Mouse (Mus musculus) heart, embryonic 13.5 days (tissue): ENCODE data around the gene Epha10. TPM values are rescaled to one million over a fixed set of nuclear protein-coding genes. Genes with fewer than 3 reads are reported as not detected.

Experiments
- ATAC-seq: fragments of 200-750 bp; cut with Nextera tagmentation; 2 replicates; pipeline ENCODE4 v1.8.0; 2017; ENCODE audit warnings: moderate TSS enrichment; ENCODE audit not compliant: insufficient number of reproducible peaks, low FRiP score, low TSS enrichment; ENCODE audit errors: extremely low read depth
- H3K27ac ChIP-seq: fragments of 300-500 bp; sonication (generic); replicated peaks from 2 replicates; pipeline ENCODE4 v1.5.1; 2015; ENCODE audit warnings: moderate library complexity, mild to moderate bottlenecking, inconsistent platforms
- H3K27me3 ChIP-seq: fragments of 300-500 bp; sonication (generic); replicated peaks from 2 replicates; pipeline ENCODE4 v1.6.1; 2015; ENCODE audit warnings: mild to moderate bottlenecking, inconsistent platforms
- H3K36me3 ChIP-seq: fragments of 300-500 bp; sonication (generic); 2 replicates; pipeline ENCODE4 v1.6.1; 2015; ENCODE audit warnings: mild to moderate bottlenecking, inconsistent platforms
- H3K4me1 ChIP-seq: fragments of 300-500 bp; sonication (generic); 2 replicates; pipeline ENCODE4 v1.6.1; 2015; ENCODE audit warnings: inconsistent platforms
- H3K4me2 ChIP-seq: fragments of 300-500 bp; sonication (generic); 2 replicates; pipeline ENCODE4 v1.6.1; 2015; ENCODE audit warnings: inconsistent platforms, mild to moderate bottlenecking, moderate library complexity
- H3K4me3 ChIP-seq: fragments of 300-500 bp; sonication (generic); 2 replicates; pipeline ENCODE4 v1.5.1; 2015; ENCODE audit warnings: moderate library complexity, mild to moderate bottlenecking, inconsistent platforms
- H3K9ac ChIP-seq: fragments of 300-500 bp; sonication (generic); 2 replicates; pipeline ENCODE4 v1.6.1; 2015; ENCODE audit warnings: inconsistent platforms, mild to moderate bottlenecking, moderate library complexity
- H3K9me3 ChIP-seq: fragments of 300-500 bp; sonication (generic); 2 replicates; pipeline ENCODE4 v1.6.1; 2016; ENCODE audit warnings: inconsistent platforms
- WGBS: fragments of 180-500 bp; shearing (Covaris S2); methylation state at CpG from one replicate; pipeline ENCODE4 v1.1.7; 2015; ENCODE audit warnings: mixed read lengths; 5-methylcytosine and 5-hydroxymethylcytosine counted together
- polyA plus RNA-seq: library from polyadenylated mRNA; unstranded; fragments of >200 nt; fragmentation: Nextera tagmentation; extraction: Ambion mirVana; gene quantifications from 2 replicates; pipeline ENCODE4 v1.2.1, GENCODE M21; 2015

The Epha10 gene
- polyA plus RNA-seq, 1 experiment from 2014 or later, result 0.05 TPM

- under 1% methylated on average over 7 of the region's 7 CpGs for WGBS
- peaks cover 17% of the 10 kb centered on the region for H3K36me3 ChIP-seq
- peaks cover 50% of the 10 kb centered on the region for H3K27me3 ChIP-seq
- peaks cover 22% of the 10 kb centered on the region for H3K4me1 ChIP-seq
- H3K9me3 ChIP-seq, result no peaks in the 10 kb centered on the region
- no peak overlapping the region for H3K4me2 ChIP-seq
- no peak overlapping the region for H3K27ac ChIP-seq
- no peak overlapping the region for H3K9ac ChIP-seq
- ATAC-seq, result no peak
- no peak overlapping the region for H3K4me3 ChIP-seq
Observed at GRCm38 (mm10) chr4:124860446-124860845, 20.3 kb upstream of the Epha10 start.

GRCm38 (mm10) chr4:124861283-124862188 lies 19.2 kb upstream of the Epha10 start, which contains the start of gene Maneal:
TSS of gene Maneal (minus strand) at chr4:124862171.
- WGBS, result 4% methylated on average over 45 of the region's 77 CpGs
- H3K4me3 ChIP-seq, result peak within 1 kb of the TSS; percentile 50
- no peak within 1 kb of the TSS for H3K27ac ChIP-seq
- H3K9ac ChIP-seq, result peak within 1 kb of the TSS; percentile 30; the same call in 1 of the 2 replicates
- peaks cover 50% of the 10 kb centered on the region for H3K27me3 ChIP-seq
- H3K9me3 ChIP-seq, result no peaks in the 10 kb centered on the region
- H3K4me2 ChIP-seq, result peak within 1 kb of the TSS; percentile 71
- peaks cover 6% of the 10 kb centered on the region; the same call in 1 of the 2 replicates for H3K36me3 ChIP-seq
- no peak; the same call in 1 of the 2 replicates for ATAC-seq
- peaks cover 22% of the 10 kb centered on the region for H3K4me1 ChIP-seq

- H3K36me3 ChIP-seq, result no peaks in the 10 kb centered on the region
- H3K9me3 ChIP-seq, result peaks cover 4% of the 10 kb centered on the region; the same call in 1 of the 2 replicates
- no peaks in the 10 kb centered on the region for H3K4me1 ChIP-seq
- no peak overlapping the region for H3K9ac ChIP-seq
- H3K27me3 ChIP-seq, result peaks cover 5% of the 10 kb centered on the region; the same call in 1 of the 2 replicates
- H3K4me2 ChIP-seq, result no peak overlapping the region
- no peak for ATAC-seq
- WGBS, result 83% methylated on average over 1 of the region's 1 CpGs
- no peak overlapping the region for H3K27ac ChIP-seq
- no peak overlapping the region for H3K4me3 ChIP-seq
Observed at GRCm38 (mm10) chr4:124872719-124873118, 8.0 kb upstream of the Epha10 start.

- Histone ChIP-seq H3K9me3 (no peaks in the 10 kb centered on the region), H3K4me2 (peak overlapping the region; percentile 66), H3K27ac (no peak overlapping the region), H3K27me3 (peaks cover 85% of the 10 kb centered on the region), H3K9ac (no peak overlapping the region), H3K36me3 (no peaks in the 10 kb centered on the region), H3K4me3 (peak overlapping the region; percentile 42), H3K4me1 (peaks cover 11% of the 10 kb centered on the region)
- ATAC-seq, result no peak
- WGBS, result under 1% methylated on average over 37 of the region's 37 CpGs
Observed at GRCm38 (mm10) chr4:124881341-124881908, 726 bp downstream of the Epha10 start.

- ATAC-seq, result no peak
- no peak overlapping the region for H3K4me3 ChIP-seq
- peak overlapping the region; percentile 66 for H3K4me2 ChIP-seq
- H3K4me1 ChIP-seq, result peaks cover 11% of the 10 kb centered on the region
- peaks cover 91% of the 10 kb centered on the region for H3K27me3 ChIP-seq
- H3K9ac ChIP-seq, result no peak overlapping the region
- 1% methylated on average over 37 of the region's 37 CpGs for WGBS
- no peaks in the 10 kb centered on the region for H3K36me3 ChIP-seq
- no peak overlapping the region for H3K27ac ChIP-seq
- no peaks in the 10 kb centered on the region for H3K9me3 ChIP-seq
Observed at GRCm38 (mm10) chr4:124882151-124882729, 1.5 kb downstream of the Epha10 start.

- no peak overlapping the region for H3K9ac ChIP-seq
- no peak for ATAC-seq
- H3K36me3 ChIP-seq, result no peaks in the 10 kb centered on the region
- 57% methylated on average over 7 of the region's 7 CpGs for WGBS
- peaks cover 94% of the 10 kb centered on the region for H3K27me3 ChIP-seq
- H3K27ac ChIP-seq, result no peak overlapping the region
- H3K4me3 ChIP-seq, result no peak overlapping the region
- no peak overlapping the region for H3K4me2 ChIP-seq
- no peaks in the 10 kb centered on the region for H3K9me3 ChIP-seq
- H3K4me1 ChIP-seq, result no peaks in the 10 kb centered on the region
Observed at GRCm38 (mm10) chr4:124888702-124889101, 8.0 kb downstream of the Epha10 start.

- H3K27me3 ChIP-seq, result peaks cover 94% of the 10 kb centered on the region
- no peak overlapping the region for H3K4me2 ChIP-seq
- no peak overlapping the region for H3K9ac ChIP-seq
- no peaks in the 10 kb centered on the region for H3K36me3 ChIP-seq
- no peak for ATAC-seq
- no peaks in the 10 kb centered on the region for H3K9me3 ChIP-seq
- WGBS, result 79% methylated on average over 2 of the region's 2 CpGs
- H3K4me1 ChIP-seq, result peaks cover 4% of the 10 kb centered on the region
- H3K4me3 ChIP-seq, result no peak overlapping the region
- no peak overlapping the region for H3K27ac ChIP-seq
Observed at GRCm38 (mm10) chr4:124889935-124890334, 9.2 kb downstream of the Epha10 start.

GRCm38 (mm10) chr4:124890831-124891230 lies 10.1 kb downstream of the Epha10 start:
- H3K9ac ChIP-seq, result no peak overlapping the region
- H3K27ac ChIP-seq, result no peak overlapping the region
- no peaks in the 10 kb centered on the region for H3K36me3 ChIP-seq
- ATAC-seq, result no peak
- H3K9me3 ChIP-seq, result no peaks in the 10 kb centered on the region
- WGBS, result 76% methylated on average over 5 of the region's 5 CpGs
- peaks cover 94% of the 10 kb centered on the region for H3K27me3 ChIP-seq
- peaks cover 7% of the 10 kb centered on the region for H3K4me1 ChIP-seq
- no peak overlapping the region for H3K4me2 ChIP-seq
- no peak overlapping the region for H3K4me3 ChIP-seq

- 43% methylated on average over 6 of the region's 6 CpGs for WGBS
- ATAC-seq, result no peak
Observed at GRCm38 (mm10) chr4:124893769-124894168, 13.1 kb downstream of the Epha10 start.

GRCm38 (mm10) chr4:124894508-124895428 lies 14.1 kb downstream of the Epha10 start:
- 3% methylated on average over 74 of the region's 83 CpGs for WGBS
- H3K4me1 ChIP-seq, result peaks cover 7% of the 10 kb centered on the region
- ATAC-seq, result no peak
- H3K9ac ChIP-seq, result peak overlapping the region; percentile 68
- peak overlapping the region; percentile 55 for H3K4me3 ChIP-seq
- no peak overlapping the region for H3K27ac ChIP-seq
- peaks cover 95% of the 10 kb centered on the region for H3K27me3 ChIP-seq
- H3K4me2 ChIP-seq, result peak overlapping the region; percentile 77
- no peaks in the 10 kb centered on the region for H3K9me3 ChIP-seq
- no peaks in the 10 kb centered on the region for H3K36me3 ChIP-seq

More at GRCm38 (mm10) chr4:124893769-124894168, 13.1 kb downstream of the Epha10 start:
- no peaks in the 10 kb centered on the region for H3K36me3 ChIP-seq
- no peak overlapping the region for H3K9ac ChIP-seq
- no peak overlapping the region for H3K27ac ChIP-seq
- H3K4me3 ChIP-seq, result no peak overlapping the region
- no peak overlapping the region for H3K4me2 ChIP-seq
- no peaks in the 10 kb centered on the region for H3K9me3 ChIP-seq
- H3K27me3 ChIP-seq, result peaks cover 94% of the 10 kb centered on the region
- H3K4me1 ChIP-seq, result peaks cover 7% of the 10 kb centered on the region
